Mouse (Mus musculus): ENCODE data around the gene Isx. TPM values are rescaled to one million over a fixed set of nuclear protein-coding genes. Genes with fewer than 3 reads are reported as not detected.

Gene Isx
- polyA plus RNA-seq, 1 experiment from 2014 or later, result 0.09 TPM

- H3K9me3 ChIP-seq, result no peaks in the 10 kb centered on the region
- no peaks in the 10 kb centered on the region for H3K36me3 ChIP-seq
- DNase-seq (ENCODE audit: low spot score), result no peak
- H3K27ac ChIP-seq, result no peak overlapping the region
- no peak overlapping the region for H3K4me3 ChIP-seq
- no peaks in the 10 kb centered on the region for H3K27me3 ChIP-seq (ENCODE audit: insufficient read depth, poor library complexity, severe bottlenecking)
- 69% methylated on average over 1 of the region's 1 CpGs for WGBS
- H3K4me1 ChIP-seq, result no peaks in the 10 kb centered on the region
Measured at GRCm38 (mm10) chr8:74910708-74911107, 37.7 kb downstream of the Isx start.

GRCm38 (mm10) chr8:74920691-74921421 lies 47.9 kb downstream of the Isx start:
- DNase-seq (ENCODE audit: low spot score), result peak; percentile 73
- WGBS, result 59% methylated on average over 8 of the region's 8 CpGs

GRCm38 (mm10) chr8:74921882-74922518 lies 49.0 kb downstream of the Isx start:
- no peak for DNase-seq (ENCODE audit: low spot score)
- peaks cover 4% of the 10 kb centered on the region; the same call in 1 of the 2 replicates for H3K4me1 ChIP-seq
- H3K4me3 ChIP-seq, result no peak overlapping the region
- no peaks in the 10 kb centered on the region for H3K36me3 ChIP-seq
- H3K27me3 ChIP-seq (ENCODE audit: insufficient read depth, poor library complexity, severe bottlenecking), result no peaks in the 10 kb centered on the region
- no peaks in the 10 kb centered on the region for H3K9me3 ChIP-seq
- H3K27ac ChIP-seq, result no peak overlapping the region
- 76% methylated on average over 4 of the region's 4 CpGs for WGBS

More at GRCm38 (mm10) chr8:74920691-74921421, 47.9 kb downstream of the Isx start:
- peaks cover 4% of the 10 kb centered on the region; the same call in 1 of the 2 replicates for H3K4me1 ChIP-seq
- H3K27me3 ChIP-seq (ENCODE audit: insufficient read depth, poor library complexity, severe bottlenecking), result no peaks in the 10 kb centered on the region
- no peak overlapping the region for H3K4me3 ChIP-seq
- H3K9me3 ChIP-seq, result no peaks in the 10 kb centered on the region
- H3K36me3 ChIP-seq, result no peaks in the 10 kb centered on the region
- H3K27ac ChIP-seq, result no peak overlapping the region

- Histone ChIP-seq H3K9me3 (no peaks in the 10 kb centered on the region), H3K36me3 (no peaks in the 10 kb centered on the region), H3K27me3 (ENCODE audit: insufficient read depth, poor library complexity, severe bottlenecking) (no peaks in the 10 kb centered on the region), H3K27ac (no peak overlapping the region), H3K4me3 (no peak overlapping the region), H3K4me1 (peaks cover 12% of the 10 kb centered on the region)
- DNase-seq (ENCODE audit: low spot score), result no peak
- 9% methylated on average over 1 of the region's 1 CpGs for WGBS
Measured at GRCm38 (mm10) chr8:74927940-74928339, 55.0 kb downstream of the Isx start.

GRCm38 (mm10) chr8:74930731-74931130 lies 57.8 kb downstream of the Isx start:
- 15% methylated on average over 3 of the region's 3 CpGs for WGBS

GRCm38 (mm10) chr8:74935308-74935707 lies 62.3 kb downstream of the Isx start:
- 21% methylated on average over 6 of the region's 6 CpGs for WGBS
- Histone ChIP-seq H3K4me3 (no peak overlapping the region), H3K4me1 (no peaks in the 10 kb centered on the region), H3K27ac (no peak overlapping the region), H3K9me3 (no peaks in the 10 kb centered on the region), H3K36me3 (no peaks in the 10 kb centered on the region), H3K27me3 (ENCODE audit: insufficient read depth, poor library complexity, severe bottlenecking) (no peaks in the 10 kb centered on the region)
- DNase-seq (ENCODE audit: low spot score), result peak; percentile 72

More at GRCm38 (mm10) chr8:74930731-74931130, 57.8 kb downstream of the Isx start:
- Histone ChIP-seq H3K27ac (no peak overlapping the region), H3K4me1 (peaks cover 8% of the 10 kb centered on the region), H3K4me3 (no peak overlapping the region), H3K9me3 (no peaks in the 10 kb centered on the region), H3K27me3 (ENCODE audit: insufficient read depth, poor library complexity, severe bottlenecking) (no peaks in the 10 kb centered on the region), H3K36me3 (no peaks in the 10 kb centered on the region)
- peak; percentile 79 for DNase-seq (ENCODE audit: low spot score)

GRCm38 (mm10) chr8:74936656-74937055 lies 63.7 kb downstream of the Isx start:
- H3K27ac ChIP-seq, result no peak overlapping the region
- peak; percentile 3 for DNase-seq (ENCODE audit: low spot score)
- no peaks in the 10 kb centered on the region for H3K4me1 ChIP-seq
- no peaks in the 10 kb centered on the region for H3K9me3 ChIP-seq
- 81% methylated on average over 2 of the region's 2 CpGs for WGBS
- no peak overlapping the region for H3K4me3 ChIP-seq
- H3K27me3 ChIP-seq (ENCODE audit: insufficient read depth, poor library complexity, severe bottlenecking), result no peaks in the 10 kb centered on the region
- no peaks in the 10 kb centered on the region for H3K36me3 ChIP-seq

- Histone ChIP-seq H3K4me1 (no peaks in the 10 kb centered on the region), H3K36me3 (no peaks in the 10 kb centered on the region), H3K4me3 (no peak overlapping the region), H3K27ac (no peak overlapping the region), H3K27me3 (ENCODE audit: insufficient read depth, poor library complexity, severe bottlenecking) (no peaks in the 10 kb centered on the region), H3K9me3 (no peaks in the 10 kb centered on the region)
- DNase-seq (ENCODE audit: low spot score), result peak; percentile 53
- 91% methylated on average over 3 of the region's 3 CpGs for WGBS
Measured at GRCm38 (mm10) chr8:74942056-74942455, 69.1 kb downstream of the Isx start.

Other genes starting within 250 kb of the Isx start
- gene Hmgxb4, start 120.2 kb downstream of the Isx start, polyA plus RNA-seq (2016; fragmentation: Nextera tagmentation; extraction: Ambion mirVana), result 23.7 and 32.8 TPM in 2 replicates
- 40.3 and 46.4 TPM in 2 replicates for gene Tom1, start 160.5 kb downstream of the Isx start, polyA plus RNA-seq (2016; fragmentation: Nextera tagmentation; extraction: Ambion mirVana)
- gene Hmox1, start 220.4 kb downstream of the Isx start, polyA plus RNA-seq (2016; fragmentation: Nextera tagmentation; extraction: Ambion mirVana), result 19.9 and 28.3 TPM in 2 replicates
- 161 and 195 TPM in 2 replicates for gene Mcm5, start 236.4 kb downstream of the Isx start, polyA plus RNA-seq (2016; fragmentation: Nextera tagmentation; extraction: Ambion mirVana)